Mouse (Mus musculus) G1E (cell line): ENCODE measurements at regions not wholly inside any gene's neighbourhood (a gene's known extent, or its start where the extent isn't known, plus 50 kb on each side); places are given as distances from the start of the nearest gene placed in this dataset.

Experiments used
- CTCF ChIP-seq: IDR thresholded peaks from 2 replicates; pipeline ENCODE4 v1.5.1; 2012; ENCODE audit warnings: low read depth, low read length, inconsistent platforms, mixed read lengths
- GATA1 ChIP-seq: IDR thresholded peaks from 2 replicates; pipeline ENCODE4 v1.6.1; 2012; ENCODE audit warnings: borderline replicate concordance, low read length, inconsistent platforms, mixed read lengths
- GATA2 ChIP-seq: IDR thresholded peaks from 2 replicates; pipeline ENCODE4 v1.6.1; 2012; ENCODE audit warnings: low read depth, low read length, inconsistent platforms, borderline replicate concordance
- POLR2AphosphoS5 ChIP-seq: IDR thresholded peaks from 2 replicates; pipeline ENCODE4 v1.6.1; 2012; ENCODE audit warnings: low read depth, low read length, inconsistent platforms; ENCODE audit not compliant: insufficient replicate concordance
- TAL1 ChIP-seq: conservative IDR thresholded peaks from 2 replicates; pipeline ENCODE4 v1.6.1; 2012; ENCODE audit warnings: low read depth, low read length, inconsistent platforms, mixed read lengths

DNA sequence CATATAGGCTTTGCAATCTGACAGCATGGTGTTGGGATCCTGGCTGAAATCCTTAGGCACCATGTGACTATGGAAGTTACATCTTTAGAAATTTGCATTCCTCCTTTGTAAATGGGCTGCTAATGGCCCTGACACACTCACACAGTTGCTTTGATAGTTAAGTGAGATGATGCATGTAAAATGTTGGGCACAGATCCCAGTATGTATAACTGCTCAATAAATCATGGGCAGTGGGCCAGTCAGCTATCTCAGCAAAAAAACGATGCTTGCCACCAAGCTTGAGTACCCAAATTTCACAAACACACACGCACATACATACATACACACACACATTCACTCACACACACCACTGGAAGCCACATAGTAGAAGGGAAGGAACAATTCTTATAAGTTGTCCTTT is 159.5 kb upstream of the Castor2 start:
- TF ChIP-seq CTCF (no peak), TAL1 (no peak), GATA2 (no peak), GATA1 (no peak), POLR2AphosphoS5 (no peak)
